Mouse (Mus musculus) C2C12 (cell line): ENCODE data around the gene Ube3a. TPM values are rescaled to one million over a fixed set of nuclear protein-coding genes. Genes with fewer than 3 reads are reported as not detected.

Source experiments
- H3K27me3 ChIP-seq: one replicate; pipeline ENCODE4 v1.6.1; 2011; ENCODE audit not compliant: control insufficient read depth, insufficient read depth, insufficient read length
- H3K36me3 ChIP-seq: one replicate; pipeline ENCODE4 v1.6.1; 2011; ENCODE audit not compliant: control insufficient read depth, insufficient read depth
- H3K4me3 ChIP-seq: one replicate; pipeline ENCODE4 v1.5.1; 2011; ENCODE audit warnings: mild to moderate bottlenecking, control low read depth; ENCODE audit not compliant: poor library complexity, insufficient read depth, severe bottlenecking
- H3K79me2 ChIP-seq: one replicate; pipeline ENCODE4 v1.6.1; 2011; ENCODE audit not compliant: control insufficient read depth, insufficient read depth
- H3K79me3 ChIP-seq: one replicate; pipeline ENCODE4 v1.6.1; 2011; ENCODE audit warnings: low read depth, control low read depth
- H3ac ChIP-seq: one replicate; pipeline ENCODE3; 2011; ENCODE audit warnings: low read depth; ENCODE audit not compliant: control insufficient read depth, insufficient read length
- CEBPB ChIP-seq: IDR thresholded peaks from one replicate; pipeline ENCODE4 v1.6.1; 2011; ENCODE audit warnings: low read depth, mild to moderate bottlenecking, control low read depth, moderate library complexity
- CTCF ChIP-seq: IDR thresholded peaks from one replicate; pipeline ENCODE4 v1.5.1; 2011; ENCODE audit not compliant: control insufficient read depth, insufficient read depth, insufficient read length
- FOSL1 ChIP-seq: IDR thresholded peaks from one replicate; pipeline ENCODE4 v1.8.0; 2011; ENCODE audit warnings: mild to moderate bottlenecking, low read length; ENCODE audit not compliant: poor library complexity, insufficient read depth, severe bottlenecking
- MAX ChIP-seq: IDR thresholded peaks from one replicate; pipeline ENCODE4 v1.6.1; 2011; ENCODE audit warnings: mild to moderate bottlenecking, control low read depth
- MYOD1 ChIP-seq: IDR thresholded peaks from one replicate; pipeline ENCODE4 v1.6.1; 2011; ENCODE audit warnings: low read depth; ENCODE audit not compliant: control insufficient read depth, insufficient read length
- MYOG ChIP-seq: IDR thresholded peaks from one replicate; pipeline ENCODE4 v1.6.1; 2011; ENCODE audit not compliant: control insufficient read depth, insufficient read length; ENCODE audit errors: extremely low read depth
- USF1 ChIP-seq: IDR thresholded peaks from one replicate; pipeline ENCODE4 v1.6.1; 2011; ENCODE audit warnings: low read depth, mild to moderate bottlenecking, control low read depth, moderate library complexity
- polyA plus RNA-seq: library from polyadenylated mRNA; unstranded; fragments of >200 nt; fragmentation: generic; extraction: Trizol; gene quantifications from one replicate; pipeline ENCODE4 v1.2.1, GENCODE M21; 2012; ENCODE audit warnings: missing spikeins

Ube3a gene
- polyA plus RNA-seq, 1 experiment: 8.1 TPM

DNA sequence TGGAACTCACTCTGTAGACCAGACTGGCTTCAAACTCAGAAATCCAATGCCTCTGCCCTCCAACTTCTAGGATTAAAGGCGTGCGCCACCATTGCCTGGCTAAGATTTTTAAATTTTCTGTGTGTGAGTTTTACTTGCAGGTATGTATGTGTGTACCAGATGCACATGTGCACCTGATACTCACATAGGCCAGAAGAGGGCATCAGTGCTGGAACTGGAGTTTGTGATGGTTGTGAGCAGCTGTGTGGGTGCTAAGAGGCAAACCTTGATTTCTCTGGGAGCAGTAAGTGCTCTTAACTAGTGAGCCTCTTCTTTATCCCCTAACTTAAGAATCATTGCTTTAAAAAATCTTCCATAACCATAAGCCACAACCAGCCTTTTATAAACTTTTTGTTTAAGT is 17.0 kb downstream of the Ube3a start:
- H3K36me3 ChIP-seq: peaks cover 14% of the 10 kb centered on the region
- peaks cover 69% of the 10 kb centered on the region for H3K79me2 ChIP-seq
- no peak overlapping the region for H3K4me3 ChIP-seq
- no peak for TF ChIP-seq CTCF
- TF ChIP-seq FOSL1: no peak
- TF ChIP-seq MAX: no peak
- no peak for TF ChIP-seq CEBPB
- no peak for TF ChIP-seq MYOD1
- TF ChIP-seq USF1: no peak
- TF ChIP-seq MYOG: no peak
- H3ac ChIP-seq: no peak overlapping the region
- H3K79me3 ChIP-seq: peaks cover 61% of the 10 kb centered on the region
- H3K27me3 ChIP-seq: no peaks in the 10 kb centered on the region

DNA sequence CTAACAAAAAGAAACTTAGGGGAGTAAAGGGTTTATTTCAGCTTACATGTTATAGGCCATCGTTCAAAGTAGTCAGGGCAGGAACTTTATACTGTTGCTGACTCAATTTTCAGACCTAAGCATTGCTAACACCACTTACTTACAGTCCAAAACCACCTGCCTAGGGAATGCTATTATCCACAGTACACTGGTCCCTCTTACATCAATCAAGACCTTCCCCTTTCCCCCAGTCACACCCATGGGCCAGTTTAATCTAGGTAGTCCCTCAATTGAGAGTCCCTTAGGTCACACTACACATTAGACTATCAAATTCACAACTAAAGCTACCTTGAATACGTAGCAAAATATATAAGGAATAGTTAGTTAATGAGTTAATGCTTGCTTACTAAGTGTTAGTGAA is 24.8 kb downstream of the Ube3a start:
- Histone ChIP-seq H3K36me3 (peaks cover 28% of the 10 kb centered on the region), H3ac (no peak overlapping the region), H3K79me3 (peaks cover 34% of the 10 kb centered on the region), H3K79me2 (peaks cover 69% of the 10 kb centered on the region), H3K27me3 (no peaks in the 10 kb centered on the region), H3K4me3 (no peak overlapping the region)
- TF ChIP-seq USF1 (no peak), MAX (no peak), CEBPB (no peak)

DNA sequence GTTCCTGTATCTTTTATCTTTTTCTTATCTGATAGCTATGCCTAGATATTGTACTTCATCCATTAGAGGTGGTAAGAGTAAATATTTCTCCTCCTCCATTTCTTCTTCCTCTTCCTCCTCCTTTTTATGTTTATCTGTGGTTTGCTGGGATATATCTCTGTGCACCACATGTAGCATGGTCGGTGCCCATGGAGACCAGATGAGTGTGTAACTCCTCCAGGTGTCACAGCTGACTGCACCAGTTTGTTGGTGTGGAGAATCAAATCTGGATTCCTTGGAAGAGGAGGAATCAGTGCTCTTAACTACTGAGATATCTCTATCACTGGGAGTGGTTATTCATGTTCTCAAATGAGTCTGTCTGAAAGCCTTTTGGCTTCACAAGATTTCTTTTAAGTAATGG is 37.0 kb downstream of the Ube3a start:
- Histone ChIP-seq H3K36me3 (peaks cover 15% of the 10 kb centered on the region), H3ac (no peak overlapping the region), H3K27me3 (no peaks in the 10 kb centered on the region), H3K79me2 (peaks cover 41% of the 10 kb centered on the region), H3K79me3 (peaks cover 26% of the 10 kb centered on the region), H3K4me3 (no peak overlapping the region)
- TF ChIP-seq MYOG: no peak
- TF ChIP-seq CTCF: no peak
- TF ChIP-seq FOSL1: no peak
- TF ChIP-seq CEBPB: no peak
- TF ChIP-seq USF1: no peak
- no peak for TF ChIP-seq MYOD1
- no peak for TF ChIP-seq MAX

DNA sequence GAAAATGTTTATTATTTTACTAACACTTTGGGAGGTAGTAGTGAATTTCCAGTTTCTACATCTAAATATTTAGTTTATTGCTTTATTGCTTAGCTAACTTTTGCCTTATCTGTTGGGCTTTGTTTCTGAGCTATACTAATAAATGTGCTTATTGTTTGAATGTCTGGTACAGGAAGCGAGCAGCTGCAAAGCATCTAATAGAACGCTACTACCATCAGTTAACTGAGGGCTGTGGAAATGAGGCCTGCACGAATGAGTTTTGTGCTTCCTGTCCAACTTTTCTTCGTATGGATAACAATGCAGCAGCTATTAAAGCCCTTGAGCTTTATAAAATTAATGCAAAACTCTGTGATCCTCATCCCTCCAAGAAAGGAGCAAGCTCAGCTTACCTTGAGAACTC is 43.2 kb downstream of the Ube3a start:
- no peaks in the 10 kb centered on the region for H3K27me3 ChIP-seq
- H3K79me3 ChIP-seq: peaks cover 25% of the 10 kb centered on the region
- H3K4me3 ChIP-seq: no peak overlapping the region
- H3K36me3 ChIP-seq: peaks cover 39% of the 10 kb centered on the region
- H3ac ChIP-seq: no peak overlapping the region
- TF ChIP-seq FOSL1: no peak
- peaks cover 31% of the 10 kb centered on the region for H3K79me2 ChIP-seq

GRCm38 (mm10) chr7:59312576-59312975 is 84.0 kb downstream of the Ube3a start:
- H3ac ChIP-seq: no peak overlapping the region
- no peak for TF ChIP-seq USF1
- TF ChIP-seq MYOG: no peak
- TF ChIP-seq FOSL1: no peak
- TF ChIP-seq CEBPB: no peak
- H3K36me3 ChIP-seq: peaks cover 4% of the 10 kb centered on the region
- H3K79me3 ChIP-seq: no peaks in the 10 kb centered on the region
- no peaks in the 10 kb centered on the region for H3K79me2 ChIP-seq
- no peak overlapping the region for H3K4me3 ChIP-seq
- H3K27me3 ChIP-seq: no peaks in the 10 kb centered on the region

DNA sequence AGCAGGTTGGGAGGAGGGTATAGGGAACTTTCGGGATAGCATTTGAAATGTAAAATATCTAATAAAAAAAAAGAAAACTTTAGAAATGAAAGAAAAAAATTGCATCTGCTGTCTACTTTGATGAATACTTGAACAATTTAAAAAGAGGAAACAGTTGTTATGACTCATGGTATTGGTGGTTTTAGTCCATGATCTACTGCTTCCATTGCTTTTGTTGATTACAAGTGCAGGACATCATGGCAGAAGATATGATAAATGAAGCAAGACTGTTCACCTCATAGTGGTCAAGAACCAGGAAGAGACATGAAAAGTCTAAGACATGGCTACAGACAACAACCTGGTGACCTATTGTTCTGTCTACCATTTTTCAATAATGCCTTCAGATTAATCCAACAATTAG is 94.2 kb downstream of the Ube3a start:
- Histone ChIP-seq H3K36me3 (no peaks in the 10 kb centered on the region), H3ac (no peak overlapping the region), H3K4me3 (no peak overlapping the region), H3K79me2 (no peaks in the 10 kb centered on the region), H3K27me3 (no peaks in the 10 kb centered on the region), H3K79me3 (no peaks in the 10 kb centered on the region)
- no peak for TF ChIP-seq FOSL1
- TF ChIP-seq CEBPB: no peak
- TF ChIP-seq CTCF: no peak
- TF ChIP-seq MYOD1: no peak
- no peak for TF ChIP-seq MAX
- TF ChIP-seq USF1: no peak
- no peak for TF ChIP-seq MYOG
